Mouse (Mus musculus): ENCODE measurements at regions not wholly inside any gene's neighbourhood (a gene's known extent, or its start where the extent isn't known, plus 50 kb on each side); places are given as distances from the start of the nearest gene placed in this dataset.

DNA sequence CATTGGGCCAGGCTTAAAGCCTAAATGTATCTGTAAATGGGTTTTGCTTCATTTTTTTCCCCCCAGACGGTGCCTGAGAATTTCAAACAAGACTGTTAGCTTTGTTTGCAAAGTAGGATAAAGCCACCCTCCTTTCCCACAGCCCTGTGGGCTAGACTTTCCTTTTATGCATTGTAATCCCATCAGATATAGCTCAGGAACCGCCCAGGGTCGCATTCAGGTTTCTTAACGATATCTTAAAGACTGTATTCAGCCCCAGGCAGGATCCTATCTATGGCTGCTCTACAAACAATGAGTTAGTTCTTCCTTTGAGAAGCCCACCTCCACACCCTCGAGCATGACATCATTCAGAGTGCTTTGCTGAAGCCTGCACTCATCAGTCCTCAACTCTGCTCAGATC is 509.2 kb downstream of the Plekhb2 start:
- WGBS, result 20% methylated on average over 5 of the region's 5 CpGs
- Histone ChIP-seq H3K4me1 (ENCODE audit: control insufficient read depth, insufficient read depth, low read length) (no peaks in the 10 kb centered on the region), H3K27ac (replicated peaks; ENCODE audit: insufficient read depth, low read depth, low read length) (no peak overlapping the region), H3K9ac (ENCODE audit: low read depth, low read length) (no peak overlapping the region), H3K4me3 (ENCODE audit: insufficient read depth, low read depth, low read length) (no peak overlapping the region), H3K27me3 (ENCODE audit: control insufficient read depth, insufficient read depth, low read length) (no peaks in the 10 kb centered on the region), H3K79me2 (ENCODE audit: control insufficient read depth, insufficient read depth, low read length) (no peaks in the 10 kb centered on the region), H3K36me3 (ENCODE audit: control insufficient read depth, insufficient read depth, low read length) (no peaks in the 10 kb centered on the region)
- TF ChIP-seq CTCF (IDR thresholded peaks at IDR 0.05; ENCODE audit: low read depth, low read length) (no peak), POLR2A (IDR thresholded peaks at IDR 0.05; ENCODE audit: extremely low read depth, insufficient read depth, low read length) (no peak)
- no peak for DNase-seq (ENCODE audit: extremely low read depth, low read depth, low spot score)

DNA sequence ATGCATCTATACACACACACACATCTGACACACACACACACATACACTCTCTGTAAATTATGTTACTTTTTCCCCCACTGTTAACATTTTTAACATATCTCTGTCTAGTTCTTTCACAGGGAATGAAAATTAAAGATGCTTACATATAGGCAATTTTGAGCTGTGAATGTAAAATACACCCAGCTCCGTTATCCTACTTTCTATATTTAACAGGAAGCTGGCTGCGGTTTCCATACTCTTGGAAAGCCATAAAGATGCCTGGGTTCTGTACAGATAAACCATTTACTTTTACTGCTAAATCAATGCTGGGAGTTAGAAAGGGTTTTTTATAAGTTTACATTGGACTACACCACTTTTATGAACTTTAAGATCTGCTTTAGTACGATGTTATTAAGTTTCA is 511.7 kb downstream of the Plekhb2 start:
- DNase-seq (ENCODE audit: extremely low read depth, low read depth, low spot score), result no peak
- Histone ChIP-seq H3K9ac (ENCODE audit: low read depth, low read length) (no peak overlapping the region), H3K79me2 (ENCODE audit: control insufficient read depth, insufficient read depth, low read length) (no peaks in the 10 kb centered on the region), H3K27ac (replicated peaks; ENCODE audit: insufficient read depth, low read depth, low read length) (no peak overlapping the region), H3K4me3 (ENCODE audit: insufficient read depth, low read depth, low read length) (no peak overlapping the region), H3K36me3 (ENCODE audit: control insufficient read depth, insufficient read depth, low read length) (no peaks in the 10 kb centered on the region), H3K27me3 (ENCODE audit: control insufficient read depth, insufficient read depth, low read length) (no peaks in the 10 kb centered on the region), H3K4me1 (ENCODE audit: control insufficient read depth, insufficient read depth, low read length) (no peaks in the 10 kb centered on the region)
- TF ChIP-seq POLR2A (IDR thresholded peaks at IDR 0.05; ENCODE audit: extremely low read depth, insufficient read depth, low read length) (no peak), CTCF (IDR thresholded peaks at IDR 0.05; ENCODE audit: low read depth, low read length) (no peak)
- WGBS, result 91% methylated on average over 3 of the region's 3 CpGs

DNA sequence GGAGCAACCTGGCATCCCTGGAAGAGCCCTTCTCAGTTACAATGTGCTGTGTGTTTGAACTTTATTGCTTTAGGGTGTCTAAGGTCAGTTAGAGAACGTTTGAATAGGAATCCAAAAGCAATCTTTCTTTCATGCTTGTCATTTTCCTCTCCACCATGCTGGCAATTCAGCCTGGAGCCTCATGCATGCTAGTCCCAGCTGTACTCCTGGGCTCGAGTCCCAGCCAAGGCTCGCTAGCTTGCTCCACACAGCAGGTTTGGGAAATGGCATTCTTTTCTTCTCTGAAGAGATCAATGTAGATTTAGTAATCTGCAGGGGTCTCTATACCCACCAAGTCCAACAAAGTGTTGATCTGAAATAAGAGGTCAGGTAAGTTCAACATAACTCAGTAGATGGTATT is 513.1 kb downstream of the Plekhb2 start:
- Histone ChIP-seq H3K27ac (replicated peaks; ENCODE audit: insufficient read depth, low read depth, low read length) (no peak overlapping the region), H3K79me2 (ENCODE audit: control insufficient read depth, insufficient read depth, low read length) (no peaks in the 10 kb centered on the region), H3K4me1 (ENCODE audit: control insufficient read depth, insufficient read depth, low read length) (no peaks in the 10 kb centered on the region), H3K27me3 (ENCODE audit: control insufficient read depth, insufficient read depth, low read length) (no peaks in the 10 kb centered on the region), H3K9ac (ENCODE audit: low read depth, low read length) (no peak overlapping the region), H3K4me3 (ENCODE audit: insufficient read depth, low read depth, low read length) (no peak overlapping the region), H3K36me3 (ENCODE audit: control insufficient read depth, insufficient read depth, low read length) (no peaks in the 10 kb centered on the region)
- no peak for DNase-seq (ENCODE audit: extremely low read depth, low read depth, low spot score)
- no peak for TF ChIP-seq POLR2A (IDR thresholded peaks at IDR 0.05; ENCODE audit: extremely low read depth, insufficient read depth, low read length)
- TF ChIP-seq CTCF (IDR thresholded peaks at IDR 0.05; ENCODE audit: low read depth, low read length), result no peak
- WGBS, result 58% methylated on average over 3 of the region's 3 CpGs

DNA sequence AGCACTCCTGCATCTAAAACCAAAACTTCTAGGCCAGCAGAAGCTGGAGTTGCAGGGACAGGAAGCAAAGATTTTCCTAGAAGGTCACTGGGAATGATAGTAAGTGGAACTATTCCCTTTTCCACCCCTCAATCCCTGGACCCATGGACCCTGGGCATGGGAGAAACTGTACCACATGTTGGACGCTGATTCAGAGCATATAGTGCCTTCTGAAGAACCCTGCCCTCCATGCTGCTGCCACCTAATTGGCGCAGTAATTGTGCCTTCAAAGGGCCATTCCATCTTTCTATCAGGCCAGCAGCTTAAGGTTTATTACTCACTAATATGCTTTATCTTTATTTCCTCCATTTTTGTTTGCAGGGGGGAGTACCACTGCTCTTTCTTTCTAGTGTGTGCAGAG is 516.8 kb downstream of the Plekhb2 start:
- Histone ChIP-seq H3K4me1 (ENCODE audit: control insufficient read depth, insufficient read depth, low read length) (no peaks in the 10 kb centered on the region), H3K36me3 (ENCODE audit: control insufficient read depth, insufficient read depth, low read length) (no peaks in the 10 kb centered on the region), H3K4me3 (ENCODE audit: insufficient read depth, low read depth, low read length) (no peak overlapping the region), H3K9ac (ENCODE audit: low read depth, low read length) (no peak overlapping the region), H3K27ac (replicated peaks; ENCODE audit: insufficient read depth, low read depth, low read length) (no peak overlapping the region), H3K79me2 (ENCODE audit: control insufficient read depth, insufficient read depth, low read length) (no peaks in the 10 kb centered on the region), H3K27me3 (ENCODE audit: control insufficient read depth, insufficient read depth, low read length) (no peaks in the 10 kb centered on the region)
- TF ChIP-seq POLR2A (IDR thresholded peaks at IDR 0.05; ENCODE audit: extremely low read depth, insufficient read depth, low read length) (no peak), CTCF (IDR thresholded peaks at IDR 0.05; ENCODE audit: low read depth, low read length) (no peak)
- DNase-seq (ENCODE audit: extremely low read depth, low read depth, low spot score), result no peak
- 81% methylated on average over 2 of the region's 2 CpGs for WGBS

DNA sequence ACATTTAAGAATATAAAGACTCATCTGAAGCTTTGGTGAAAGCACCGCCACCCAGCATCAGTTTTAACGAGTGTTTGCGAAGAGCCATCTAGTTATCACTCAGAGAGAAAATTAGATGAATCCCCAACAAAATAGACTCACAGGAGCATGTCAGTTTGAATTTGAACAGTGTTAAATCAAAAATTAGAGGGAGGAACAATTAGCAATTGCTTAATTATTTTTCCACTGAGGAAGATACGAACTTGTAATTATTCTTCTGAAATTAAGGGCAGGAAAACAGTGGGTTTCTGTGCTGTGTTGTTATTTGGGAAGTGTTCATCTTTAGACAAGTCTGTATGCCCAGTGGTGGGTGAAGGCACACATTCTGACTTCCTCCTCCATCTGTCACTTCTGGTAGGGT is 523.0 kb downstream of the Plekhb2 start:
- WGBS, result 91% methylated on average over 4 of the region's 4 CpGs
- Histone ChIP-seq H3K79me2 (ENCODE audit: control insufficient read depth, insufficient read depth, low read length) (no peaks in the 10 kb centered on the region), H3K27me3 (ENCODE audit: control insufficient read depth, insufficient read depth, low read length) (no peaks in the 10 kb centered on the region), H3K4me1 (ENCODE audit: control insufficient read depth, insufficient read depth, low read length) (no peaks in the 10 kb centered on the region), H3K4me3 (ENCODE audit: insufficient read depth, low read depth, low read length) (no peak overlapping the region), H3K9ac (ENCODE audit: low read depth, low read length) (no peak overlapping the region), H3K36me3 (ENCODE audit: control insufficient read depth, insufficient read depth, low read length) (no peaks in the 10 kb centered on the region), H3K27ac (replicated peaks; ENCODE audit: insufficient read depth, low read depth, low read length) (no peak overlapping the region)
- no peak for TF ChIP-seq CTCF (IDR thresholded peaks at IDR 0.05; ENCODE audit: low read depth, low read length)
- TF ChIP-seq POLR2A (IDR thresholded peaks at IDR 0.05; ENCODE audit: extremely low read depth, insufficient read depth, low read length), result no peak
- DNase-seq (ENCODE audit: extremely low read depth, low read depth, low spot score), result no peak

DNA sequence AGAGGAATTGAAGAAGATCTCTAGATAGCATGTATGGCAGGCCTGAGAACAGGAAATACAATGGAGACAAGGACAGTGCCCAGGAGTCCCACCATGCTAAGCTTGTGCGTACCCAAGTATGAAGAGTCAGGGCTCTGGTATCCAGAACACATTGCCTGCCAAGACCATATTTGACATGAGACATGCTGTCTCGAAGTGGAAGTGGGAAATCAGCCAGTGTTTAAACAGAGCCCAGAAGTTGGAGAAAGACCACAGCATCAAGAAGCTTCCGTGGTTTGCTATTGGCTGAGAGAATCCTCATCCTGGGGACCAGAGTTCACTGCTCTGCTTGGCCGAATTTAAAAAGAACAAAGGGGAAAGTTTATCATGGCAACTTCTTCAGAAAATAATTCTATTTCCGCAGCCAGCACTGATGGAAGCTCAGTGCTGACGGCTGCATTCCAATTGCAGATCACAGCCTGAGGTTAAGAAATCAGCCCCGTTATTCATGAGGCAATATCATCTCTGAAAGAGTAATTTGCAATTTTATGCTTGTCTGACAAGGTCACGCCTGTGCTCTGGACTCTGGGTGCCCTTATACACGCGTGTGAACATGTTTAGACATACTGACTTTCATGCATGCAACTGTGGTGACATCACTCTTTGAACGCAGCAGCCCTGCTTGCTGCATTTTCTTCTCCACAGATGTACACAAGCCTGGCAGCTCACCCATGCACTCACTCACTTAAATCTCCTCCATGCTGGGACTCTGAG is 531.0 kb downstream of the Plekhb2 start:
- no peaks in the 10 kb centered on the region for H3K36me3 ChIP-seq (ENCODE audit: control insufficient read depth, insufficient read depth, low read length)
- no peaks in the 10 kb centered on the region for H3K27me3 ChIP-seq (ENCODE audit: control insufficient read depth, insufficient read depth, low read length)
- TF ChIP-seq CTCF (IDR thresholded peaks at IDR 0.05; ENCODE audit: low read depth, low read length) (no peak), POLR2A (IDR thresholded peaks at IDR 0.05; ENCODE audit: extremely low read depth, insufficient read depth, low read length) (no peak)
- H3K4me1 ChIP-seq (ENCODE audit: control insufficient read depth, insufficient read depth, low read length), result no peaks in the 10 kb centered on the region
- no peaks in the 10 kb centered on the region for H3K79me2 ChIP-seq (ENCODE audit: control insufficient read depth, insufficient read depth, low read length)
- 74% methylated on average over 11 of the region's 11 CpGs for WGBS
- no peak overlapping the region for H3K27ac ChIP-seq (replicated peaks; ENCODE audit: insufficient read depth, low read depth, low read length)
- peak; percentile 56 for DNase-seq (ENCODE audit: extremely low read depth, low read depth, low spot score)
- no peak overlapping the region for H3K9ac ChIP-seq (ENCODE audit: low read depth, low read length)
- no peak overlapping the region for H3K4me3 ChIP-seq (ENCODE audit: insufficient read depth, low read depth, low read length)
